Mouse (Mus musculus) heart, postnatal 25 days (tissue): ENCODE results near the gene Etl4. TPM values are rescaled to one million over a fixed set of nuclear protein-coding genes. Genes with fewer than 3 reads are reported as not detected.
A peak's percentile ranks its signal among the peaks of the same experiment; 100 is the strongest.
"Not testable (repeated sequence)": the region's sequence is repeated elsewhere in the genome, so short reads cannot be mapped to it uniquely, and the experiment has no call there.

Source experiments
- DNase-seq: peaks from one replicate; pipeline ENCODE4 v3.0.0; 2022; ENCODE audit warnings: low spot score
- intact Hi-C: fragments of 180-260 bp; cut with DNase I; formaldehyde crosslinking; loops from one replicate; pipeline ENCODE4 v1.15.1; 2025
- total RNA-seq, 2 experiments: library from RNA; stranded (reverse); gene quantifications; 2 replicates each; pipeline ENCODE4 v1.2.3; 2021

Etl4 gene
- total RNA-seq, 2 experiments from 2014 or later, result 36.9 to 40.8 TPM

DNA sequence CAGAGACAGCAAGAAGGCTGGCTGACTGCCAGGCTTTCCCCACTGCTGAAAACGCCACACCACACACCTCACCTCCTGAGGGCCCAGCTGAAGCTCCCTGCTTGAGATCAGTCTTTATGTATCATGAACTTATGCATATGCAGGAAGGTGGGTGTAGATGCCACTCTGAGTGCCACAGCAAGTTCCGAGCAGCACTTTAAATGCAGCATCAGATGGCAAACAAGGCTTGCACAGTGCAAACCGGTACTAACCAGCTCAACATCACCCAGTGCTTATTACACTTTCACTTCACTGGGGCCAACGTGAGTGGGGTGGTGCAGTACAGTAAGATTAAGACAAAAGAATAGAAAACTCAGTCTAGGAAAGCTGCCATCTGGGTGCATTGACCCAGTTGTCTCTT is 235.8 kb downstream of the Etl4 start:
- DNase-seq, result no peak
- intact Hi-C loops, result no loop called here

DNA sequence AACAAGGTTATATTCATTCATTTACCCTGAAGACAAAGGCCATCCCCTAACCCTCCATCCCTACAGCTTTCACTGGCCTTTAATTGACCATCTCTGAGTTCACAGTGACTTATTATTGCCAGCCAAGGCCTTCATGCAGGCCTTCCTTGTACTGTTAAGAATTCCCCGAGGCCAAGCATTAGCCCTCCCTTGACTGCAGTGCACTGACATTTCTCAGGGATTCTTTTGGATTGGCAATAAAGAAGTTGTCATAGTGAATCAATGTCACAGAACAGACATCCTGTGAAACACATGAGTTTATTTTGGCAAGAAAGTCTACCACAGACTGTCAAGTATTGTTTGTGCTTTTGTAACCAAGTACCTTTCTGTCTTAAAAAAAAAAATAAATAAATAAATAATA is 257.5 kb downstream of the Etl4 start:
- intact Hi-C loops, result loop anchor here (5.0 kb wide), 1 partner anchor 35 kb away; no protein-coding TSS in a partner anchor
- no peak for DNase-seq

DNA sequence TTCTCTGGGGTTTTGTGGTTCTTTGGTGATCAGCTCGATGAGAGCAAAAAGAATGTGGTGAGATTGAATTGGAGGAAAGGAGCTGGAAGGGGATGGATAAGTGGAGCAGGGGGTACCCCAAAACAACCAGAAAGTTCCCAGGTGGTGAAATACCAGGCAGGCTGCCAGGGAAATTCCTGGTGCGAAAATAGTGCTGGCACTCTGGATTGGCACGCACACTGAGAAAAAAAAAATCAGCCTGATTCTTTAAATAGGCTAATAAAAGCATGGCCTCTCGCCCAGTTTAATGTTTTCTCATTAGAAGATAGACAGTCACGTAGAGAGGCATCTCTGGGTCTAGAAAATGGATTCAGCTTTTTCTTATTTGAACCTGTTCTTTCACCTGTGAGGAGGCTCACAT is 258.0 kb downstream of the Etl4 start:
- peak; percentile 13 for DNase-seq
- intact Hi-C loops, result loop anchor here (5.0 kb wide), 1 partner anchor 35 kb away; no protein-coding TSS in a partner anchor

DNA sequence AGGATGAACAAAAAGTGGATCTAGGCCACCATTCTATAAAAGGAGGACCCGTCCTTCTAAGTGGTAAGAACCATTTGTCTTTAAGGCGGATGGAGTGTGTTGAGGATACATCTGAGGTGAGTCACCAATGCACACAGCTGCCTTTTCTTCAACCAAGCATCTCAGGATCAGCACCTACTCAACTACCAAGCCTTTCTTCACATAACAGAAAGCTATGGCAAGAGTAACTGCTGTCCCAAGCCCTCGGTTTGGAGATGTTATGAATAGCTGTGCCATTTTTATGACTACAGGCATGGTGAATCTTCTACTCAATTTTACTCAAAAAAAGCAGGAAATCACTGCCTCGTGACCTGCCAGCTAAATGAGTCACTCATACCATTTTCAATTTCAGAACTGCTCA is 258.6 kb downstream of the Etl4 start:
- intact Hi-C loops, result loop anchor here (5.0 kb wide), 1 partner anchor 34 kb away; no protein-coding TSS in a partner anchor
- no peak for DNase-seq

DNA sequence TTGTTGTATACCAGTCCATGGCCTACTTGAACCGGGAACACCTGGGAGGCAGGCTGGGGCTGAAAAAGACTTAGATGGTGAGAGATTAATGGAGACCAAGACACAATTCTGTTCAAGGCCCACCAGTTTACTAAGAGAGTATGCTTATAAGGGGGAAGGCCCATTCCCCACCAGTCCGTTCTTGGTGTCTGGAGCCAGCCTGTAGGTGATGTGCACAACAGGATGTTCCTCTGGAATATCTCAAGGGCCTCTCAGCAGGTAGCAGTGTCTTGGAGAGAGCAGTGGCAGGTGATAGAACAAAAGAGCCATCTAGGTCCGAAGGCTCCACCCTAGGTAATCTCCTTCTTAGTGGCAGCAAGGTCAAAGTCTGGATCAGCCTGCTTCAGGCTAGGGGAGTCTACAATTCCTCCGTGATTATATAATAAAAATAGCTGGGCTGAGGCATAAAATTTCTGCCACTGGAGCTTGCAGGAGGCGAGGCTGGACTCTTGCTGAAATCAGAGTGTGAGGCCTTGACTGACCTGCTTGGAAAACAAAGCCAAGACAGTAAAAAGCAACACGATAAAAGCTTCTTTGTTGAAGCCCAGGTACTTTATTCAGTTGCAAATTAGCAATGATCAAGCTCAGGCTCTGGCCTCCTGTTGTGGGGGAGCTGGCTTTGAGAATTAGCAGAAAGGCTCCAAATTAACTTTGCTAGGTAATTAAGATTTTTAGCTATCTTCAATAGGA is 267.0 kb downstream of the Etl4 start:
- intact Hi-C loops, DNase-seq: not testable (repeated sequence)

DNA sequence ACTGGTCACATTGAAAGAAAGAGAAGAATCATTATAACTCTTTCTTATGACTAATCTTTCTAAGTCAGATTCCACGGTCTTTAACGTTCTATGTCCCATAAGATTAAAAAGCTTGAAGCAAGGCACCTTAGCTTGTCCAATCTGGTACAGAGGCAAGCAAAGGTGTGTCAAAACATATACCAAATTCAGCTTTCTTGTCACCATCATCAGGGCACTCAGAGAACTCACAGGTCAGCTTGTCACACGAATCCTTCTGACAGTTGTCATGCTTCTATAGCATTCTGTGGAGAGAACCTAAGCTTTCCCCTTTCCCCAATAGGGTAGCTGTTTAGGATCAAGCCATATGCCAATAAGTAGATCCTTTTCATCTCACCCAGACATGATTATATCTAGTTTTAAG is 267.7 kb downstream of the Etl4 start:
- DNase-seq, intact Hi-C loops: not testable (repeated sequence)

DNA sequence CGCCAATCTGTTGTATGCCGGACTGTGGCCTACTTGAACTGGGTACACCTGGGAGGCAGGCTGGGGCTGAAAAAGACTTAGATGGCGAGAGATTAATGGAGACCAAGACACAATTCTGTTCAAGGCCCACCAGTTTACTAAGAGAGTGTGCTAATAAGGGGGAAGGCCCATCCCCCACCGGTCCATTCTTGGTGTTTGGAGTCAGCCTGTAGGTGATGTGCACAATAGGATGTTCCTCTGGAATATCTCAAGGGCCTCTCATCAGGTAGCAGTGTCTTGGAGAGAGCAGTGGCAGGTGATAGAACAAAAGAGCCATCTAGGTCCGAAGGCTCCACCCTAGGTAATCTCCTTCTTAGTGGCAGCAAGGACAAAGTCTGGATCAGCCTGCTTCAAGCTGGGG is 271.0 kb downstream of the Etl4 start:
- intact Hi-C loops, result not testable (repeated sequence)

DNA sequence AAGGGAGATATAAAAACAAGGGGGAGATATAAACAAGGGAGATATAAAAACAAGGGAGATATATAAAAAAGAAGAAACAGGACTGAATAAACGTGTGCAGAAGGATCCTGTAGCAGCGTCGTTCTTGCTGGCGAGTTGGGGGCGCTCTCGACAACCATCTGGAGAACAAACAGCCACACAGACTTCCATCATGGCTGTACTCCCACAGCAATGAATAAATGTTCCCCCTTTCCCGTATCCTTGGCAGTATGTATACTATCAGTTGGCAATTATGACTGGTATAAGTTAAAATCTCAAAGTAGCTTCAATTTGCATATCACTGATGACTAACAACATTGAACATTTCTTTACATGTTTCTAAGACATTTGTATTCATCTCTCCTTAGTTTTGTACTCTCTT is 277.6 kb downstream of the Etl4 start:
- intact Hi-C loops, DNase-seq: not testable (repeated sequence)

More for the DNA sequence above, 271.0 kb downstream of the Etl4 start:
- not testable (repeated sequence) for DNase-seq

DNA sequence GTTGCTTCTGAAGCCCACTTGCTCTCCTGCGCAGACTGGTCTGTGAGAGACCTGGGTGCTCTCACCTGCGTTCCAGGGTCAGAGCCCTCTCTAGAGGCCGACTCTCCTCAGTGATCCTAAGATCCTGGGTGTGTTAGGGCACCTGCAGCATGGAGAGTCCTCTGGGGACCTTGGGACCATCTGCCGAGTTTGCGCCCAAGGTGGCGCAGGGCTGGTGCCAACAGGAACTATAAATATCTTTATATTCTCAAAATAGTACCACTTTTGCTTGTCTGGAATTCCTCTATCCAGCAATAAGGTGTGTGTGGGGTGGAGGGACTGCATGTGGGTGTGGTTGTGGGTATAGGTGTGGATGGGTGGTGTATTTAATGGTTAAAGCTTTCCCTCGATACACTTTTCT is 293.4 kb downstream of the Etl4 start:
- intact Hi-C loops, result loop anchor here (5.0 kb wide), 1 partner anchor 36 kb away; no protein-coding TSS in a partner anchor
- peak; percentile 1 for DNase-seq

DNA sequence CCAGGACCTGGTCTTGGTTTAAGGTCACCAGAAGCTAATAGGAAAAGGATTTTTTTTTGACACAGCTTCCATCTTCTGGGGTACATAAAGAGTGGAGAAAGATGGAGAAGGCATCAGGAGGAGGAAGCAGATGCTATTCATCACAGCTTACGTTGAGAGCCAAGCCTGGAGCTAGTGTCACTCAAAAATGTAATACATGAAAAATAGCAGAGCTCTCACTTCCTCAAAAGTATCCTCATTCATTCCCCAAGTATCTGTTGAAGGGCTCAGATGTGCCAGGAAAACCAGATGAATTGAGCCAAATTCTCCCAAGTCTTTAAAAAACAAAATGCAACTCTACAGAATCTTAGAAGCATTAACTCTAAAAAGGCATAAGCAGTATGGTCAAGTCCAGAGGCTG is 297.1 kb downstream of the Etl4 start:
- intact Hi-C loops, result no loop called here
- DNase-seq, result no peak

DNA sequence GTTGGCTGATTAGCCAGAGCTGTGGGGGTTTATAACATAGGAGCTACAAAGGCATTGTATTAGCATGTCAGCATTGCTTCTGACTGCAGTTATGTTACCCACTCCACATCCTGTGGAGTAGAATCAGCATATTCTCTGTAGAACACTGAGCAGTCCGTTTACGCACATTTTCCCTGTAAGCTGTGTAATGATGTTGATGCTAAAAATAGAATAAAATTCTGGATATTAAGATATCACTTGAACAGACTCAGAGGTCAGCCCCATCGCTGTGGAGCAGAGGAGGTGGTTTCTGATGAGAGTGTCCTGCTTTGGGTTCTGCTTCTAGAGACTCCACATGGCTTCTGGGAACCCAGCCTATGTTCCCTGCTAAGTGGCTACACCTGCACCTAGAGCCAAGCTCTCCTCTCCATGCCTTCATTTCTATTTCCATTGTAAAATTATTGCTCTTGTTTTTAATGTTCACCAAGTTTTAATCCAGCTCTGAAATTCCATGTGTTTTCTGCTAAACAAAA is 299.2 kb downstream of the Etl4 start:
- DNase-seq, result no peak
- intact Hi-C loops, result no loop called here

DNA sequence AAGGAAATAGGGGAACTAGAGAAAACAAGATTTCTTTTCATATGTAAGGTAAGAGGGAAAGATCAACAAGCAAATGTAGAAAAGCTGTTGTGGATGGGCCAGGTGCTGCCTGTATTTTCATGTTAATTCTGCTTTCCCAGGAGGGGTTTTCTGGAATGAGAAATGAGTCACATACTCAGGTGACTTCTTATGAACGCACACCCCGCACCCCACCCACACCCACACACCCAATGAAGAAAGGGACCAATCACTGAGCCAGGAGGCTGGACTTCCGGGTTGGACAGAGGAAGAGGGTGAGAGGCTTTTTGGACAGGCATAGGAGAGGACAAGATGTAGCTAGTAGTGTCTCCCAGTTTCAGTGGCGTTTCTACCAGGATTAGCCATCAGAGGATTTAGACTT is 299.8 kb downstream of the Etl4 start:
- intact Hi-C loops, result no loop called here
- no peak for DNase-seq

DNA sequence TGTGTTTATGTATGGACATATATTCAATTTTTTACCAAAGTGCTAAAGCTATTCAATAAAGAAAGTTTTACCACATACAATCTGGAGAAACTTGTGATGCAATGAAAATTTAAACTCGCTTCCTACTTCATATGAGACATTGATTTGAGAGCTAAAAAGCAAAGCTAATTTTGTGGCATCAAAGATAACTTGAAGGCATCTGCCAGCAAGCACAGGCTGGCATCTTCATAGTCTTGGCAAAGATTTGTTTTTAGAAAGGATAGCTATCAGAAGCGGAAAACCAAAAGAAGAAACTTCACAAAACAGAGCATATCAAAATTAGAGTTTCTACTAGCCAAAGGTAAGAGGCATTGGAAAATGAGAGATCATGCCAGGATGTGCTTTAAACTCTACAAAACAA is 306.7 kb downstream of the Etl4 start:
- DNase-seq, result no peak
- intact Hi-C loops, result no loop called here

DNA sequence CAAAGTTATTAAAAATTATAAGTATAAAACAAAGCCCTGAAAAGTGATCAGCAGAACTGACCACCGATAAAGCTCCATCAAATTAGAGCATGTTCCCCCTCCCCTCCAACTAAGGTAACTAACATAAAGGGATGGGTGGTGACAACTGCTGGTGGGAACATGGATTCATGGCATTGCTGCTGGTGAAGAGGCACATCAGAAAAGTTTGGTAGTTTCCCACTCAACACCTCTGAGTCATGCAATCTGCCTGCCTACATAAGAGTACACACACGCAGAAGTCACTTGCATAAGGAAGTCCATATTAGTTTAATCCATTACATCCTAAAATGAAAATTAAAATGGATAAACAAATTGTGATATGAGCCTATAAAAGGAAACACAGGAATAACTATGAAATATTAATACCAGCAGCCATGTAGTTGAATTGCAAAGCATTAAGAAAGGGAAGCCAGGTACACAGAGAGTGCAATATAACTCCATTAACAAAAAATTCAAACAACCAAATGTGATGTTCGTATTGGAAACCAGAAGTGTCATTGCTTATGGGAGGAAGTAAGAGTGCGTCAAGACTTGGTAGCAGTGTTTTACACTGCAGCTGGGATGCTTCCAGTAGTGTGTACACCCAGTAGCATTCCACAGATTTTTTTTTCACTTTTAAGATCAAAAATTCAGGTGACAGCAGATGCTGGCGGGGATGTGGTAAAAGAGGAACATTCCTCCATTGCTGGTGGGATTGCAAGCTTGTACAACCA is 307.3 kb downstream of the Etl4 start:
- intact Hi-C loops, result no loop called here
- DNase-seq, result no peak

DNA sequence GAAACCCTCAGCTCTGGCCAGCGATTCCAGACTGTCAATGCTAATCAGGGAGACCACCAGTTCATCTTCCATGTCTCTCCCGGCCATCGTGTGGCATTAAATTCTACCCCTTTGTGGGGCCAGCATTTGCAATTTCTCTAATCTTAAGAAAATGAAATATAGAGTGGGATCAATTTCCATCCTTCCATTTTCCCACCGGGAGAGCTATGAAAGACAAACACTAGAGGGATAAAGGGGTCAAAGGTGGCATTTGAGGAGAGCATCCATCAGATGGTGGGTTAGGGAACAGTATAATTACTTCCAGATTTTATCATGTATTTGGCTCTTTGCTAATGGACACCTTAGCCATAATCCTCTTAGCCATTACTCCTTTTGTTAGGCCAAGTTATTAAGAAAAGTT is 321.8 kb downstream of the Etl4 start:
- intact Hi-C loops, result no loop called here

DNA sequence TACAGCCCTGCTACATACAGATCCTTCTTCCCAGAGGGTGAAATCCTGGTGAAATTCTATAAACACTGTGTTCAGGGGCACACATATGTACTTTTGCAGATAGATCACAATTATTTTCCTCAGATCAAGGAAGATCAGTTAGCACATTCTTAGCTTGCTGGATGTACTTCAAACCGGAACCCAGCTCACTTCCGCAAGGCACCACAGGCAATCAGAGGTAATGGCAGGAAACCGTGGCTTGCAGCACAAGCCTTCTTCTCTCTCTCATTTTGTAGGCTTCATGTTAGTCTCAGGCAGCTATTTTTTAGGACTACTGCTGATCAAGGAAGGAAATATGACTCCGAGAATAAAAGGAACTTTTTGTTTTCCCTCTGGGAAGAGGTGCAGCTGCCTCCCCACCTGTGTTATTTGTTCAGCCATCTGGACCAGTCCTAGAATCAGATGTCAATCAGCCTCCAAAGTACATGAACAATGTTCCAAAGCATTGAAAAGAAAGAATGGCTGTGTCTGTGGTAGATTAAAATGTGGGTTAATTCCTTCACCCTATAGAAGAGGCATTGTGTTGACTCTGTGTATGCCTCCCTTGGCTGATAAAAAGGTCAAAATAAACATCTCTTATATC is 338.6 kb downstream of the Etl4 start:
- no peak for DNase-seq
- intact Hi-C loops, result no loop called here

More for the DNA sequence above, 321.8 kb downstream of the Etl4 start:
- no peak for DNase-seq

DNA sequence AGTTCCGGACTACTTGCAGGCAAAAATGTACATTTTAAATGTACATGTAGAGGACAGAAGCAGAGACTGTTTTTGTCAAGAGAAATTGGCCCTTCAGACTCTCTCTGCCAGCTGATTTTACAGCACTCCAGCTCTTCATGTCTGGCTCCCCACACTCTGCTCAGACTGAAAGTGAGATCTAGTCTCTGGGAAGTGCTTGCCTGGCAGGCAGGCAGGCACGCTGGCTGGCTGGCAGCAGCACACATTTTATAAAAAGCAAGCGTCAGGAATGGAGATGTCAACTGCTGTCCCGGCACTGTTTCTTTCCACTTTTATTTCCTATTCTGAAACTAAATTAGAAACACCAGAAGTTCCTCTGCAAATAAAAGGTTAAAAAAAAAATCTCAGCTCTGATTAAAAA is 339.8 kb downstream of the Etl4 start:
- no peak for DNase-seq
- intact Hi-C loops, result no loop called here

DNA sequence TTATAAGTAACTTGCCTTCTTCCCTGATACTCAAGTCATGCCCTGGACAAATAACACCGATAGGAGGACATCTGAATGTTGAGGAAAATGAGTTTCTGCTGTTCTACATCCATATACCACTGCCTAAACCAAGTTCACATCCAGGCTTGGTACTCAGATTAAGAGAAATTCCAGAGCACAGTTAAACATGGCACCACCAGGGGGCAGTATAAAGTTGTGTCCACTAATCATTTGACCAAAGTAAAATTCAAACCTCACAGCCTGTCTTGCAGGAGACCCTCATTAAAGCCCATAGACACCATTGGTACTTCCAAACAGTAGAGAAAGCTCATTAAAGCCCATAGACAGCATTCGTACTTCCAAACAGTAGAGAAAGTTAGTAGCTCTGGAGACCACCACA is 366.5 kb downstream of the Etl4 start:
- DNase-seq, result no peak
- intact Hi-C loops, result loop anchor here (1.0 to 5.0 kb wide), 4 partner anchors 219 to 501 kb away; no protein-coding TSS in a partner anchor

DNA sequence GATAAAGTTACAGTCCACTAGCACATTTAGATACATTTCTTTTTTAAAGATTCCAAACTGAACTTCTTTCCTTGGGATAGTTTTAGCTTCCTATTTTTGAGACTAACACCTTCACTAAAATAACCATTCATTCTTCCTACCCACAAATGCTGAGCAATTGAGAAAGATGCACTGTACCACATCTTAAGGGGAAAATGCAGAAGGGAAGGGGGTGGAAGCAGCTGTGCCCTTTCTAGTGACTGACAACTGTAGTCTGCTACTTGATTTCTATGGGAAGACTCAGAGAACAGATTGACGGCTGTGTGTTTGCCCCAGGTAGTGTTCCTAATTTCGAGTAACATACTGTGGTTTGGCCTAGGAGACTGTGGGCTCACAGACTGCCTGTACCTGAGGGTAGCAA is 372.3 kb downstream of the Etl4 start:
- intact Hi-C loops, result no loop called here
- no peak for DNase-seq

DNA sequence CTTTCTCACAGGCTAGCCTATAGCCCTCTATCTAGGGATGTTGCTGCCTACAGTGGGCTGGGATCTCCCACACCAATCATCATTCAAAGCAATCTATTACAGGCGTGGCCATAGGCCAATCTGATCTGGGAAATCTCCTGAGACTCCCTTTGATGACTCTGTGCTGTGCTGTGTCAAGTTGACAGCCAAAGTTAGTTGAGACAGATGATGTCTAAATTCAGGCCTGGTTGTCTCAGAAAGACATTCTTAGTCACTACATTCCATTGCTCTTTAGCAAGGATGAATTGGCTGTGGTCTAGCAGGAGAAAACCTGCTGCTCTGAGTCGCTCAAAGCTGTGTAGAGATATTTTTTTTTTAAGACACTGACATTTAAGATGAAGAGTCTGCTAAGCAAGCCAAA is 374.8 kb downstream of the Etl4 start:
- intact Hi-C loops, result no loop called here
- DNase-seq, result no peak
